Mouse (Mus musculus) thymus, adult 2 months (tissue): ENCODE data around the gene Sorcs1.

Source experiments
- CTCF ChIP-seq: fragments of 200-500 bp; IDR thresholded peaks from 2 replicates; pipeline ENCODE4 v1.5.1; 2012; ENCODE audit warnings: mild to moderate bottlenecking, control low read depth, low read length, moderate library complexity, borderline replicate concordance; ENCODE audit not compliant: control insufficient read depth, poor library complexity, insufficient read depth; ENCODE audit errors: extremely low read depth
- POLR2A ChIP-seq: fragments of 200-500 bp; IDR thresholded peaks from 2 replicates; pipeline ENCODE4 v1.6.1; 2012; ENCODE audit warnings: mild to moderate bottlenecking, low read length, control low read depth, moderate library complexity; ENCODE audit not compliant: control insufficient read depth, poor library complexity, insufficient read depth; ENCODE audit errors: extremely low read depth

GRCm38 (mm10) chr19:50614013-50614412 is 64.4 kb downstream of the Sorcs1 start:
- no peak for TF ChIP-seq CTCF
- TF ChIP-seq POLR2A, result no peak
